9 mouse cellular contexts compared by ENCODE assay signal in the genomic region with DNA sequence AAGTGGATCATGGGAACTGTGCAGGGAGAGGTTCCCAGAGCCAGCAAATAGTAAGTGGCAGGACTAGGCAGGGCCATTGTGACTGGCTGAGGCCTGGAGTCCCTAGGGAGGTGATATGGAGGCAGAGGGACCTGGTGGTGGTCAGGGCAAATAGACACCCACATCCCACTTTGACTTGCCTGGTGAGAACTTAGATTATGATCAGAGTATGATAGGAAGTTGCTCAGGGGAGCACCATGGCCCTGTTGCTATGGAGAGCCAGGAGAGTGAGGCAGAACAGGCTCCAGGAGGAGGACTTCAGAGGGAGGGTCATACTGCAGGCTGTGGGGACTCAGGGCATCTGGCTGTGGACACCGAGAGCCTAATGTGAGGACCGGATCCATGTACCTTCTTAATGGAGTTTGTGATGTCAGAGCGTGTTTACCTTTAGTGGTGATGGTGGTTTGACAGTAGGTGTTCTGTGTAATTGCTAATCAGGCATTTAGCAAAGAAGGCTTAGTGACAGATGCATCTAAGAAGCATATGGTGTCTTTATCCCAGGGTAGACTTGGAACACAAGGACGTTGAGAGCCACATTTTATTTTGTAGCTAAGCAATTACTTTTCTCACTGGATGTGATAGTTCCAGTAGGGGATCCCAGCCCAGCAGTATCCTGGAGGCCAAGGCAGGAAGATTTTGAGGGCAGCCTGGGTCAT. TPM values are rescaled to one million over a fixed set of nuclear protein-coding genes. Genes with fewer than 3 reads are reported as not detected.
DNase-seq lines count a peak whose midpoint lies in the region; ATAC-seq and TF ChIP-seq lines count a peak whose summit lies in the region.
"Had no signal": no experiment of that assay in that cellular context is flagged by ENCODE, and none has a peak within 500 bp of the region (broad histone marks: within the 10 kb centered on the region; RNA-seq: fewer than 3 reads in every experiment).

No protein-coding gene starts in this region.

- TF ChIP-seq POLR2A in kidney, adult 2 months (IDR thresholded peaks at IDR 0.05; ENCODE audit: low read depth, low read length): no peak

- 78% methylated on average over 4 of the region's 4 CpGs for WGBS in kidney, adult 2 months
- WGBS in heart, embryonic 16.5 days: 68% methylated on average over 4 of the region's 4 CpGs
- 72% methylated on average over 4 of the region's 4 CpGs for WGBS in liver, postnatal 0 days (ENCODE audit: insufficient replicate concordance)

- peaks cover 35% of the 10 kb centered on the region for H3K4me1 ChIP-seq in kidney, adult 2 months (ENCODE audit: control insufficient read depth, insufficient read depth, low read length)
- peaks cover 76% of the 10 kb centered on the region for H3K4me1 ChIP-seq in heart, embryonic 16.5 days (ENCODE audit: control insufficient read depth, insufficient read depth, low read length)
- H3K4me1 ChIP-seq in liver, postnatal 0 days (ENCODE audit: insufficient read depth): peaks cover 33% of the 10 kb centered on the region

- no peaks in the 10 kb centered on the region for H3K36me3 ChIP-seq in kidney, adult 2 months (ENCODE audit: control insufficient read depth, insufficient read depth, low read length)
- peaks cover 7% of the 10 kb centered on the region for H3K36me3 ChIP-seq in heart, embryonic 16.5 days (ENCODE audit: control insufficient read depth, insufficient read depth)
- peaks cover 6% of the 10 kb centered on the region; the same call in 1 of the 2 replicates for H3K36me3 ChIP-seq in liver, postnatal 0 days (replicated peaks; ENCODE audit: insufficient read depth, low read length)

- no peak for DNase-seq in kidney, adult 2 months
- no peak for DNase-seq in kidney, adult 8-10 months
- DNase-seq in MN1 (ENCODE audit: low spot score): peak; percentile 44
- no peak for DNase-seq in liver, postnatal 0 days
- no peak for DNase-seq in ovary, postnatal 14 days (ENCODE audit: low spot score)
- DNase-seq in Muller cell, postnatal 12 days (ENCODE audit: inconsistent ontology term): no peak
- no peak for DNase-seq in adrenal gland, postnatal 10 days
- DNase-seq: right cerebral cortex, postnatal 14 days had no signal

- H3K27me3 ChIP-seq in kidney, adult 2 months (replicated peaks; ENCODE audit: control insufficient read depth, insufficient read depth, low read length): no peaks in the 10 kb centered on the region
- no peaks in the 10 kb centered on the region for H3K27me3 ChIP-seq in heart, embryonic 16.5 days (ENCODE audit: control insufficient read depth, insufficient read depth, low read length)
- no peaks in the 10 kb centered on the region for H3K27me3 ChIP-seq in liver, postnatal 0 days (ENCODE audit: insufficient read depth, low read length)

- 0 out of 2 replicates have a peak overlapping the region, but pooled peaks have one; percentile 4 for H3K27ac ChIP-seq in kidney, adult 2 months (ENCODE audit: insufficient read depth, low read depth, low read length)
- peak overlapping the region; percentile 100 for H3K27ac ChIP-seq in heart, embryonic 16.5 days (ENCODE audit: low read length)
- peak overlapping the region; percentile 95 for H3K27ac ChIP-seq in liver, postnatal 0 days (ENCODE audit: low read depth)

- H3K4me2 ChIP-seq in heart, embryonic 16.5 days (ENCODE audit: low read depth, low read length): no peak overlapping the region
- no peak overlapping the region for H3K4me2 ChIP-seq in liver, postnatal 0 days (ENCODE audit: low read depth, low read length)

- H3K9me3 ChIP-seq in heart, embryonic 16.5 days (replicated peaks; ENCODE audit: control insufficient read depth, low read length): no peaks in the 10 kb centered on the region
- H3K9me3 ChIP-seq in liver, postnatal 0 days (ENCODE audit: low read length): no peaks in the 10 kb centered on the region

- TF ChIP-seq CTCF in kidney, adult 2 months (conservative IDR thresholded peaks at IDR 0.05; ENCODE audit: insufficient read depth, insufficient read length, low read depth, low read length): no peak
- TF ChIP-seq CTCF in liver, postnatal 0 days (IDR thresholded peaks at IDR 0.05; ENCODE audit: low read depth): no peak

- ATAC-seq in heart, embryonic 16.5 days (replicated peaks; ENCODE audit: extremely low read depth, insufficient read depth, low FRiP score): no peak
- ATAC-seq in liver, postnatal 0 days: no peak

- H3K9ac ChIP-seq in heart, embryonic 16.5 days (ENCODE audit: low read length): peak overlapping the region; percentile 33
- no peak overlapping the region for H3K9ac ChIP-seq in liver, postnatal 0 days (replicated peaks)

- TF ChIP-seq EP300 in liver, postnatal 0 days (IDR thresholded peaks at IDR 0.05; ENCODE audit: low read depth): no peak

- H3K4me3 ChIP-seq in kidney, adult 2 months (ENCODE audit: insufficient read depth, low read depth, low read length): no peak overlapping the region
- no peak overlapping the region for H3K4me3 ChIP-seq in heart, embryonic 16.5 days (ENCODE audit: low read length)
- H3K4me3 ChIP-seq in liver, postnatal 0 days (ENCODE audit: low read depth, low read length): no peak overlapping the region

RNA-seq across cellular contexts. Expression of gene Trak1, which starts 18.7 kb away (rescaled TPM):
- 65.1 and 65.2 TPM in 2 replicates for polyA plus RNA-seq in kidney, adult 2 months (2012; rRNA removed)
- 42.4 and 48.9 TPM in 2 replicates for polyA plus RNA-seq in heart, embryonic 16.5 days (2015; fragmentation: Nextera tagmentation; extraction: Ambion mirVana)
- 4.9 and 5.1 TPM in 2 replicates for polyA plus RNA-seq in liver, postnatal 0 days (2015; fragmentation: Nextera tagmentation; extraction: Ambion mirVana)
- 100 to 1,000 TPM in 1 of 2 experiments, 10 to 100 TPM in 1; 84.0 to 117 TPM for total RNA-seq in adrenal gland, postnatal 10 days (2021)

RNA-seq across cellular contexts. Expression of gene Ulk4, which starts 39.1 kb away (rescaled TPM):
- 1.9 and 4.8 TPM in 2 replicates for polyA plus RNA-seq in kidney, adult 2 months (2012; rRNA removed)
- 86.4 and 105 TPM in 2 replicates for polyA plus RNA-seq in heart, embryonic 16.5 days (2015; fragmentation: Nextera tagmentation; extraction: Ambion mirVana)
- 23.2 and 25.4 TPM in 2 replicates for polyA plus RNA-seq in liver, postnatal 0 days (2015; fragmentation: Nextera tagmentation; extraction: Ambion mirVana)
- 1 to 10 TPM; 1.6 to 3.5 TPM for total RNA-seq in adrenal gland, postnatal 10 days (2021)

Comparison
In these comparisons a context has a peak if more than half of its experiments do, and no peak if none do; other contexts are left out.
1. H3K27ac ChIP-seq: peak in every context shown above with its lines; median percentile 100 in heart, embryonic 16.5 days; 95 in liver, postnatal 0 days; 4 in kidney, adult 2 months.